Mouse (Mus musculus) cerebellum, adult 2 months (tissue): Measurements from ENCODE around the gene Hk1. TPM values are rescaled to one million over a fixed set of nuclear protein-coding genes. Genes with fewer than 3 reads are reported as not detected.

ENCODE experiments used
- DNase-seq, 2 experiments: peaks; one replicate each; pipeline ENCODE4 v3.0.0; 2021
- H3K27ac ChIP-seq: fragments of 200-500 bp; 2 replicates; pipeline ENCODE4 v1.5.1; 2012; ENCODE audit warnings: low read length, control low read depth, inconsistent platforms; ENCODE audit not compliant: insufficient read depth
- H3K27me3 ChIP-seq: fragments of 200-500 bp; 2 replicates; pipeline ENCODE4 v1.6.1; 2012; ENCODE audit warnings: inconsistent platforms, mild to moderate bottlenecking, low read length, moderate library complexity; ENCODE audit not compliant: control insufficient read depth, insufficient read depth
- H3K4me1 ChIP-seq: fragments of 200-500 bp; 2 replicates; pipeline ENCODE4 v1.6.1; 2011; ENCODE audit warnings: low read length; ENCODE audit not compliant: control insufficient read depth, insufficient read depth
- H3K4me3 ChIP-seq: fragments of 200-500 bp; replicated peaks from 2 replicates; pipeline ENCODE3; 2011; ENCODE audit warnings: mild to moderate bottlenecking, low read depth, low read length, control low read depth; ENCODE audit not compliant: insufficient read depth
- CTCF ChIP-seq: fragments of 200-500 bp; IDR thresholded peaks from 2 replicates; pipeline ENCODE4 v1.5.1; 2011; ENCODE audit warnings: low read depth, mild to moderate bottlenecking, control low read depth, low read length, moderate library complexity, borderline replicate concordance; ENCODE audit not compliant: insufficient read depth
- POLR2A ChIP-seq: fragments of 200-500 bp; IDR thresholded peaks from 2 replicates; pipeline ENCODE4 v1.6.1; 2011; ENCODE audit warnings: low read length, control low read depth, borderline replicate concordance; ENCODE audit not compliant: insufficient read depth
- WGBS: fragments of 180-500 bp; shearing (Covaris S2); methylation state at CpG from one replicate; pipeline ENCODE4 v1.1.7; 2018; 5-methylcytosine and 5-hydroxymethylcytosine counted together
- polyA plus RNA-seq: library from polyadenylated mRNA; depleted of rRNA; stranded (reverse); fragments of >200 nt; gene quantifications from 2 replicates; pipeline ENCODE4 v1.2.3, GENCODE M21; 2012

Hk1 gene
- polyA plus RNA-seq, 1 experiment = 206 TPM

DNA sequence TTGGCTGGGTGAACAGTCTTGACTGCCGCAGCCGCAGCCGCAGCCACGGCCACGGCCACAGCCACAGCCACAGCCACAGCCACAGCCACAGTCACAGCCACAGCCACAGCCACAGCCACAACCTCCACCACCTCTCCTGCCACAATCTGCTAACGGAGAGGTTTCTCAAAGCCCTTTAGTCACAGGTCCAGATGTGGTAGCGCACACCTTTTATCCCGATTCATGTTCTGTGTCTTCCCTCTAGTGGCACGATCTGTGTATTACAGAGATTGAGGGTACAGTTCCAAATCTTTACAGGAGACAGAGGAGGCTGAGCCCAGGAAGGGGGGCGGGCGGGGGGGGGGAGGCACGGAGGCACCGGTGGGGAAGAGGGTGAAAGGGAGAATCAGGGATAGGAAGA, 136.8 kb downstream of the Hk1 start:
- 44% methylated on average over 13 of the region's 13 CpGs for WGBS
- Histone ChIP-seq H3K27ac (no peak overlapping the region), H3K4me3 (no peak overlapping the region), H3K4me1 (peaks cover 3% of the 10 kb centered on the region; the same call in 1 of the 2 replicates), H3K27me3 (no peaks in the 10 kb centered on the region)
- peak; percentile 52 to 53 for DNase-seq
- TF ChIP-seq CTCF (peak; percentile 65), POLR2A (no peak)

DNA sequence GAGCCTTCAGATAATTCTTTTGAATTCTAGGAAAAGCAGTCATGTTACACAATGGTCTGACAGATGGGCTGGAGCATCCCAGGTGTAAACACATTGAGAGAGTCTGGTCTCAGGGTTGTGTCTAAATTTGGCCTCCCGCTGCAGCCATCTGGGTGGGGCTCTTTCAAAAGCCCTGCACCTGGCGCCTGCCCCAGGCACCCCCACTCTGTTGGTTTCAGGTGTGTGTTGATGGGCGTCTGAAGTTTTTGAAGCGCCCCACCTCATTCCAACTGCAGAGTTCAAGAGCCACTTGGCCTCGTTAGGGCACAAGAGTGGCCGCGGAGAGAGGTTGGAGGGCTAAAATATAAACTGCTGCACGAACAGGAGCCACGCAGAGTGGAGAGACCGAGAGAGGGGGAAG, 137.3 kb downstream of the Hk1 start:
- TF ChIP-seq POLR2A = no peak
- no peak for TF ChIP-seq CTCF
- Histone ChIP-seq H3K27ac (no peak overlapping the region), H3K27me3 (no peaks in the 10 kb centered on the region), H3K4me1 (peaks cover 3% of the 10 kb centered on the region; the same call in 1 of the 2 replicates), H3K4me3 (no peak overlapping the region)
- DNase-seq = no peak
- WGBS = 83% methylated on average over 10 of the region's 10 CpGs

DNA sequence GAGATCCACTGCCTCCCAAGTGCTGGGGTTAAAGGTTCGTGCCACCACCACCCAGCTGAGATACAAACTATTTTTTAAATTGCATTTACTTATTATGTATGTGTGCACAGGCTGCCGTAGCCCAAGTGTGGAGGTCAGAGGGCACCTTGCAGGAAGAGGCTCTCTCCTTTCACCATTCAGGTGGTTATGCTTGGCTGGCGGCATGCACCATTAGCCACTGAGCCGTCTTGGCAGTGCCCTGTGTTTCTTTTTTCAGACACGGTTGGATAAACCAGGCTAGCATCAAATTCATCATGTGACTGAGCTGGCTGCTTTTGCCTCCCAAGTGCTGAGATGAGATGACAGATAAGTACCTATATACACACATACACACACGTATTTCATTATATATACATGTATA, 140.4 kb downstream of the Hk1 start:
- H3K27ac ChIP-seq = no peak overlapping the region
- 21% methylated on average over 6 of the region's 6 CpGs for WGBS
- TF ChIP-seq POLR2A = no peak
- no peak for TF ChIP-seq CTCF

DNA sequence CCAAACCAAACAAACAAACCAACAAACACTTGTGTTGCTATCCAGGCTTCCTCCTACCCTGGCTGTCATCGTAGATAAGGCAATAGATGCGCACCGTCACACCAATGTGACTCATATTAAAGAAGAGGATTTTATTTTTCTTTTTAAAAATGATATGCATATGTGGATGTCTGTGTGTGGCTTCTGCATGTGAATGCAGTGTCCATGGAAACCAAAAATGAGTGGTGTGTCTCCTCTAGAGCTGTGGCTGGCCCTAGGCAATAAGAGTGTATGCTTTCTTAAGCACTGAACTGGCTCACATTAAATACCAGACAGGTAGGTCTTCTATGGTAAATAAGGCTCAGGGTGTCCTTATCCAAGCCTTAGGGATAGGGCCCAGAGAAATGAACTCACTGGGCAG, 141.0 kb downstream of the Hk1 start:
- WGBS = 98% methylated on average over 3 of the region's 3 CpGs
- no peaks in the 10 kb centered on the region for H3K27me3 ChIP-seq
- TF ChIP-seq POLR2A (no peak), CTCF (no peak)
- peaks cover 3% of the 10 kb centered on the region; the same call in 1 of the 2 replicates for H3K4me1 ChIP-seq
- no peak for DNase-seq
- no peak overlapping the region for H3K4me3 ChIP-seq
- no peak overlapping the region for H3K27ac ChIP-seq

More for the DNA sequence above, 140.4 kb downstream of the Hk1 start:
- no peaks in the 10 kb centered on the region for H3K27me3 ChIP-seq
- peak in 1 of 2 experiments; percentile 64 for DNase-seq
- H3K4me1 ChIP-seq = peaks cover 3% of the 10 kb centered on the region; the same call in 1 of the 2 replicates
- no peak overlapping the region for H3K4me3 ChIP-seq

DNA sequence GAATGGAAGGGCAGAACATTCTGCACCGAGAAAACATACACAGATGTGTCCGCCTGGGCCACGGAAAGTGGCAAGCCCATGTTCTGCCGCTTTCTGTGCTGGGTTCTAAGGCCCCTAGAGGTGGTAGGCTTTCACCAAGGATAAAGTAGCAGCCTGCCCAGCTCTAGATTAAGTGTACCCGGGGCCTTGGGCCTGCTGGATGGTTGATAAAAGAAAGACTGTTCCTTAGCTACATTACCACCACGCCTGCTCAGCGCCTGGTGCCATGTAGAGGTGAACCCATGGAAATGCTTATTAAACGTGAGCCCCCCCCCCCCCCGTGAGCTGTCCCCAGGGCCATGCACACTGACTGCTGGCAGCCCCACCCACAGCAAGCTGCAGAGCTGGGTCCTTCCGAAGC, 142.5 kb downstream of the Hk1 start:
- no peak for DNase-seq
- 89% methylated on average over 10 of the region's 10 CpGs for WGBS
- Histone ChIP-seq H3K27ac (no peak overlapping the region), H3K27me3 (no peaks in the 10 kb centered on the region), H3K4me1 (peaks cover 3% of the 10 kb centered on the region; the same call in 1 of the 2 replicates), H3K4me3 (no peak overlapping the region)
- no peak for TF ChIP-seq CTCF
- no peak for TF ChIP-seq POLR2A

DNA sequence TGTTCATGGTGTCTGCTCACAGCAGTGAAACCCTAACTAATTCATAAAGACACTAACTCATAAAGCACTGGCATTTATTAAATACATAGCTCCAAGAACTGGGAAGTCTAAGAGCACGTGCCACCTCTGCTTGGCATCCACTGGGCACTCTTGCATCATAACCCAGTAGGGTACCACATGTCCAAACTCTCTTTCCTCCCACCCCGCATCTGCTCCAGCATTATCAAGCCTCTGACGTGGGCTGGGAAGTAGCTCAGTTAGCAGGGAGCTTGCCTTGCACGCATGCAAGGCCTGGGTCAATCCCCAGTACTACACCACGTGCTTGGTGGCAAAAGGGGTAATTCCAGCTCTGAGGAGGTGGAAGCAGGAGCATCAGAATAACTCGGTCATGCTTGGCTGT, 143.5 kb downstream of the Hk1 start:
- DNase-seq = no peak
- Histone ChIP-seq H3K4me3 (no peak overlapping the region), H3K27me3 (no peaks in the 10 kb centered on the region), H3K4me1 (peaks cover 3% of the 10 kb centered on the region; the same call in 1 of the 2 replicates), H3K27ac (no peak overlapping the region)
- no peak for TF ChIP-seq CTCF
- 91% methylated on average over 6 of the region's 6 CpGs for WGBS

DNA sequence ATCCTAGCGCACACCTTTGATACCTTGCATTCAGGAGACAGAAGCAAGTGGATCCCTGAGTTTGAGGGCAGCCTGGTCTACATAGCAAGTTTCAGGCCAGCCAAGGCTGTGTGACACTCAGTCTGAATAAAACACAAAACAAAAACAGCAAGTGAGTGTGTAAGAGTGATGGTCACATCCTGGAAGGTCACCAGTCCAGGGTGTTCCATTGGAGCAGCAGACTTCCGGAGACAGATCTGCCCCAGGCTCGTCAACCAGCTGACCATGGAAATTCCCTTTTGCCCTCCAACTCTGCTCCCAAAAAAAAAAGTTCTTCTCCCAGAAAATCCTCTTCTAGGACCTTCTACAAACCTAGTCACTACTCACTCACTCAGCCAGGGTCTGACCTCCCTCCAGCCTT, 147.9 kb downstream of the Hk1 start:
- TF ChIP-seq CTCF (no peak), POLR2A (no peak)
- Histone ChIP-seq H3K27me3 (no peaks in the 10 kb centered on the region), H3K4me3 (no peak overlapping the region), H3K4me1 (peaks cover 12% of the 10 kb centered on the region), H3K27ac (no peak overlapping the region)
- no peak for DNase-seq
- WGBS = 90% methylated on average over 3 of the region's 3 CpGs

DNA sequence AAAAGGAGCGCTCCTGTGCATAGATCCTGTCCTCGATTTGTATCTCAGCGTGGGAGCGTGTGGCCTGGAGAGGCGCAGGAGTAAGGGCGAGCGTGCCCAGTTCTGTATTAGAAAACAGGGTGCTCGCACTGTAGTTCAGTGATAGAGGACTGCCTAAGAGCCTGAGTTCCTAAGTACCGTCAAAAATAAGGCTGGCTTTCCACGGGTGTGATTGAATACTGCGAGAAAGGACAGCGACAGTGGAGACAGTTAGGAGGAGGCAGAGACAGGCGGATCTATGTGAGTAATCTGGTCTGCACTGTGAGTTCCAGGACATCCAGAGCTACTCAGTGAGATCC, 148.3 kb downstream of the Hk1 start:
- H3K27ac ChIP-seq = no peak overlapping the region
- no peak for TF ChIP-seq CTCF
- TF ChIP-seq POLR2A = no peak
- WGBS = 5% methylated on average over 13 of the region's 13 CpGs
- peaks cover 12% of the 10 kb centered on the region for H3K4me1 ChIP-seq
- no peak for DNase-seq
- H3K27me3 ChIP-seq = no peaks in the 10 kb centered on the region
- peak overlapping the region; percentile 64 for H3K4me3 ChIP-seq
